Mouse (Mus musculus) forebrain, embryonic 11.5 days (tissue): Measurements from ENCODE around the gene Ints6. TPM values are rescaled to one million over a fixed set of nuclear protein-coding genes. Genes with fewer than 3 reads are reported as not detected.
"Not testable (repeated sequence)": the region's sequence is repeated elsewhere in the genome, so short reads cannot be mapped to it uniquely, and the experiment has no call there.

Experiments used
- ATAC-seq: fragments of 200-750 bp; cut with Nextera tagmentation; replicated peaks from 2 replicates; pipeline ENCODE4 v1.8.0; 2017; ENCODE audit warnings: moderate TSS enrichment; ENCODE audit not compliant: low FRiP score
- DNase-seq: peaks from one replicate; pipeline ENCODE4 v3.0.0-alpha.2; 2017; ENCODE audit warnings: low spot score
- H3K27ac ChIP-seq: fragments of 300-500 bp; sonication (generic); 2 replicates; pipeline ENCODE4 v1.5.1; 2014; ENCODE audit warnings: low read depth, low read length
- H3K27me3 ChIP-seq: fragments of 300-500 bp; sonication (generic); 2 replicates; pipeline ENCODE4 v1.6.1; 2014; ENCODE audit warnings: mild to moderate bottlenecking, low read length, mixed read lengths; ENCODE audit not compliant: control insufficient read depth, insufficient read depth
- H3K36me3 ChIP-seq: fragments of 300-500 bp; sonication (generic); 2 replicates; pipeline ENCODE4 v1.6.1; 2014; ENCODE audit warnings: mild to moderate bottlenecking, low read length, moderate library complexity, mixed read lengths; ENCODE audit not compliant: control insufficient read depth, insufficient read depth
- H3K4me1 ChIP-seq: fragments of 300-500 bp; sonication (generic); replicated peaks from 2 replicates; pipeline ENCODE4 v1.6.1; 2014; ENCODE audit warnings: low read length, mixed read lengths; ENCODE audit not compliant: control insufficient read depth, insufficient read depth
- H3K4me2 ChIP-seq: fragments of 300-500 bp; sonication (generic); 2 replicates; pipeline ENCODE4 v1.6.1; 2014; ENCODE audit warnings: low read depth, mild to moderate bottlenecking, low read length, moderate library complexity, mixed read lengths; ENCODE audit not compliant: severe bottlenecking
- H3K4me3 ChIP-seq: fragments of 300-500 bp; sonication (generic); 2 replicates; pipeline ENCODE4 v1.5.1; 2014; ENCODE audit warnings: low read depth, low read length
- H3K9ac ChIP-seq: fragments of 300-500 bp; sonication (generic); 2 replicates; pipeline ENCODE4 v1.6.1; 2014; ENCODE audit warnings: low read length
- H3K9me3 ChIP-seq: fragments of 300-500 bp; sonication (generic); 2 replicates; pipeline ENCODE4 v1.6.1; 2016; ENCODE audit warnings: low read length, mixed read lengths; ENCODE audit not compliant: control insufficient read depth
- WGBS: fragments of 180-500 bp; shearing (Covaris S2); extraction: QIAGEN DNeasy Blood & Tissue Kit; methylation state at CpG from one replicate; pipeline ENCODE4 v1.1.7; 2014; 5-methylcytosine and 5-hydroxymethylcytosine counted together
- polyA plus RNA-seq: library from polyadenylated mRNA; unstranded; fragments of >200 nt; fragmentation: Nextera tagmentation; extraction: Ambion mirVana; gene quantifications from 2 replicates; pipeline ENCODE4 v1.2.1, GENCODE M21; 2014

Ints6 gene
- polyA plus RNA-seq, 1 experiment from 2014 or later: 34.3 TPM

GRCm38 (mm10) chr14:62651771-62652170 lies 109.2 kb downstream of the Ints6 start:
- WGBS: 90% methylated on average over 3 of the region's 3 CpGs

GRCm38 (mm10) chr14:62650376-62650775 lies 110.6 kb downstream of the Ints6 start:
- Histone ChIP-seq H3K9me3 (no peaks in the 10 kb centered on the region), H3K27ac (no peak overlapping the region), H3K4me1 (no peaks in the 10 kb centered on the region), H3K27me3 (no peaks in the 10 kb centered on the region), H3K9ac (no peak overlapping the region), H3K4me2 (no peak overlapping the region), H3K4me3 (no peak overlapping the region), H3K36me3 (no peaks in the 10 kb centered on the region)
- DNase-seq: no peak
- 70% methylated on average over 3 of the region's 3 CpGs for WGBS
- ATAC-seq: no peak

More at GRCm38 (mm10) chr14:62651771-62652170, 109.2 kb downstream of the Ints6 start:
- H3K4me2 ChIP-seq: no peak overlapping the region
- H3K4me1 ChIP-seq: no peaks in the 10 kb centered on the region
- no peak overlapping the region for H3K9ac ChIP-seq
- H3K36me3 ChIP-seq: no peaks in the 10 kb centered on the region
- no peaks in the 10 kb centered on the region for H3K27me3 ChIP-seq
- no peak overlapping the region for H3K4me3 ChIP-seq
- ATAC-seq (no peak), DNase-seq (no peak)
- no peaks in the 10 kb centered on the region for H3K9me3 ChIP-seq
- no peak overlapping the region for H3K27ac ChIP-seq

- no peak overlapping the region for H3K27ac ChIP-seq
- ATAC-seq (no peak), DNase-seq (no peak)
- no peaks in the 10 kb centered on the region for H3K9me3 ChIP-seq
- no peaks in the 10 kb centered on the region for H3K27me3 ChIP-seq
- no peak overlapping the region for H3K4me3 ChIP-seq
- H3K9ac ChIP-seq: no peak overlapping the region
- 89% methylated on average over 6 of the region's 6 CpGs for WGBS
- no peak overlapping the region for H3K4me2 ChIP-seq
- H3K4me1 ChIP-seq: no peaks in the 10 kb centered on the region
- no peaks in the 10 kb centered on the region for H3K36me3 ChIP-seq
These were observed 112.6 kb downstream of the Ints6 start for GRCm38 (mm10) chr14:62648405-62648804.

GRCm38 (mm10) chr14:62642368-62642767 lies 118.6 kb downstream of the Ints6 start:
- DNase-seq, H3K4me2 ChIP-seq, H3K4me1 ChIP-seq, H3K9ac ChIP-seq, H3K27me3 ChIP-seq, ATAC-seq, H3K36me3 ChIP-seq, H3K4me3 ChIP-seq, H3K27ac ChIP-seq, H3K9me3 ChIP-seq: not testable (repeated sequence)
- 86% methylated on average over 6 of the region's 7 CpGs for WGBS

GRCm38 (mm10) chr14:62640396-62640795 lies 120.6 kb downstream of the Ints6 start:
- H3K27ac ChIP-seq: no peak overlapping the region
- no peaks in the 10 kb centered on the region for H3K36me3 ChIP-seq
- no peaks in the 10 kb centered on the region for H3K27me3 ChIP-seq
- H3K4me2 ChIP-seq: no peak overlapping the region
- H3K9ac ChIP-seq: no peak overlapping the region
- WGBS: 75% methylated on average over 4 of the region's 4 CpGs
- H3K9me3 ChIP-seq: no peaks in the 10 kb centered on the region
- no peak for ATAC-seq
- H3K4me3 ChIP-seq: no peak overlapping the region
- DNase-seq: no peak
- H3K4me1 ChIP-seq: peaks cover 5% of the 10 kb centered on the region; the same call in 1 of the 2 replicates

- no peaks in the 10 kb centered on the region for H3K36me3 ChIP-seq
- DNase-seq (no peak), ATAC-seq (no peak)
- H3K4me2 ChIP-seq: no peak overlapping the region
- no peaks in the 10 kb centered on the region for H3K9me3 ChIP-seq
- H3K27me3 ChIP-seq: no peaks in the 10 kb centered on the region
- no peak overlapping the region for H3K9ac ChIP-seq
- H3K4me3 ChIP-seq: no peak overlapping the region
- 89% methylated on average over 5 of the region's 5 CpGs for WGBS
- peaks cover 5% of the 10 kb centered on the region; the same call in 1 of the 2 replicates for H3K4me1 ChIP-seq
- H3K27ac ChIP-seq: no peak overlapping the region
These were observed 121.4 kb downstream of the Ints6 start for GRCm38 (mm10) chr14:62639551-62639950.

- no peaks in the 10 kb centered on the region for H3K27me3 ChIP-seq
- no peak overlapping the region for H3K9ac ChIP-seq
- H3K36me3 ChIP-seq: no peaks in the 10 kb centered on the region
- ATAC-seq (no peak), DNase-seq (no peak)
- H3K27ac ChIP-seq: no peak overlapping the region
- H3K4me1 ChIP-seq: peaks cover 5% of the 10 kb centered on the region; the same call in 1 of the 2 replicates
- H3K9me3 ChIP-seq: no peaks in the 10 kb centered on the region
- 77% methylated on average over 6 of the region's 6 CpGs for WGBS
- H3K4me2 ChIP-seq: no peak overlapping the region
- H3K4me3 ChIP-seq: no peak overlapping the region
These were observed 121.9 kb downstream of the Ints6 start for GRCm38 (mm10) chr14:62639111-62639510.

- ATAC-seq (no peak), DNase-seq (no peak)
- Histone ChIP-seq H3K36me3 (no peaks in the 10 kb centered on the region), H3K27ac (0 out of 2 replicates have a peak overlapping the region, but pooled peaks have one; percentile 12), H3K4me1 (peaks cover 5% of the 10 kb centered on the region; the same call in 1 of the 2 replicates), H3K4me2 (no peak overlapping the region), H3K9me3 (no peaks in the 10 kb centered on the region), H3K9ac (no peak overlapping the region), H3K27me3 (no peaks in the 10 kb centered on the region), H3K4me3 (no peak overlapping the region)
- WGBS: 48% methylated on average over 6 of the region's 6 CpGs
These were observed 122.6 kb downstream of the Ints6 start for GRCm38 (mm10) chr14:62638345-62638702.
